Mouse (Mus musculus) liver, postnatal 0 days (tissue): ENCODE results near the gene Pkdrej.

Source experiments
- CTCF ChIP-seq: sonication (generic); IDR thresholded peaks from 2 replicates; pipeline ENCODE4 v1.5.1; 2016; ENCODE audit warnings: antibody characterized with exemption, low read depth
- EP300 ChIP-seq: IDR thresholded peaks from 2 replicates; pipeline ENCODE4 v1.6.1; 2016; ENCODE audit warnings: antibody characterized with exemption, low read depth, mild to moderate bottlenecking

DNA sequence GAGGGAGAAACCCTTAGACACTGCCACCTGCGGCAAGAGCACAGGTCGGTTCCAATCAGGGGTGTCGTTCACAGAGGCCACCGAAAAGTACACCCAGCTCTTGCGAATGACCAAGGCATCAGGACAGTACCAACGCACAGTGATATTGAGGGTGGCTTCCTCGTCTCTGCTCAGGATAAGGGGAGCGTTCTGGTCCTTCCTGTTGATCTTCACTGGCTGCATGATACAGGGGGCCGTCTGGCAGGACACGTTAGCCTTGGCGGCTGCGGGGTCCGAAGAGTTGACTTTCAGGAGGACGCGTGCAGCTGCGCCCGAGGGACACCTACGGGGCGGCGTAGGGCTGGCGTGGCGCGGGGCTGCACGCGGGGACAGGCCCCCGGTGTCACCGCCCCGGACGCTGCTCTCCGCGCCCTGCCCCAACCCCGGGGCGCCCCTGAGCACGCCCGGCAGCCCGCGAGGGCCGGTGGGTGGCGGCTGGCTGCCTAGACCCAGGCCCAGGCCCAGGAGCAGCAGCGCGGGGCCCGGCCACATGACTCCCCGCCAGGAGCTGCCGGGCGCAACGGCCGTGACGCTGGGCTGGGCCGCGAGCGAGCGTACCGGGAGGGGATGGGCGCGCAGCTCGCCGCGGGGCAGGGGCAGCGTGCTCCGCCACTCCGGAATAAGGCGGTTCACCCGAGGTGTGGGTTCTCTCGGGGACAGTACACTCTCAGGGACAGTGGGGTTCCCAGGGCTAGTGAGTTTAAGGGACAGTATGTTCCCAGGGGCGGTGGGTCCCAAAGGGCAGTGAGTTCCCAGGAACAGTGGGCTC, at the start of gene Pkdrej:
- TF ChIP-seq CTCF (no peak), EP300 (no peak)
